Mouse (Mus musculus) C2C12 (cell line): ENCODE measurements around the gene Siglece.

ENCODE experiments used
- CEBPB ChIP-seq: IDR thresholded peaks from one replicate; pipeline ENCODE4 v1.6.1; 2011; ENCODE audit warnings: low read depth, mild to moderate bottlenecking, control low read depth, moderate library complexity
- CTCF ChIP-seq: IDR thresholded peaks from one replicate; pipeline ENCODE4 v1.5.1; 2011; ENCODE audit not compliant: control insufficient read depth, insufficient read depth, insufficient read length
- FOSL1 ChIP-seq: IDR thresholded peaks from one replicate; pipeline ENCODE4 v1.8.0; 2011; ENCODE audit warnings: mild to moderate bottlenecking, low read length; ENCODE audit not compliant: poor library complexity, insufficient read depth, severe bottlenecking
- MAX ChIP-seq: IDR thresholded peaks from one replicate; pipeline ENCODE4 v1.6.1; 2011; ENCODE audit warnings: mild to moderate bottlenecking, control low read depth
- MYOD1 ChIP-seq: IDR thresholded peaks from one replicate; pipeline ENCODE4 v1.6.1; 2011; ENCODE audit warnings: low read depth; ENCODE audit not compliant: control insufficient read depth, insufficient read length
- MYOG ChIP-seq: IDR thresholded peaks from one replicate; pipeline ENCODE4 v1.6.1; 2011; ENCODE audit not compliant: control insufficient read depth, insufficient read length; ENCODE audit errors: extremely low read depth
- USF1 ChIP-seq: IDR thresholded peaks from one replicate; pipeline ENCODE4 v1.6.1; 2011; ENCODE audit warnings: low read depth, mild to moderate bottlenecking, control low read depth, moderate library complexity

GRCm38 (mm10) chr7:43685088-43685487 is 25.1 kb upstream of the Siglece start:
- TF ChIP-seq MYOG (no peak), CEBPB (no peak), USF1 (no peak), CTCF (no peak), MAX (no peak), MYOD1 (no peak), FOSL1 (no peak)
